Mouse (Mus musculus) kidney, adult 2 months (tissue): ENCODE measurements at regions not wholly inside any gene's neighbourhood (a gene's known extent, or its start where the extent isn't known, plus 50 kb on each side); places are given as distances from the start of the nearest gene placed in this dataset.

Experiments
- DNase-seq: peaks from one replicate; pipeline ENCODE4 v3.0.0; 2021
- H3K27ac ChIP-seq: fragments of 200-500 bp; 2 replicates; pipeline ENCODE4 v1.5.1; 2012; ENCODE audit warnings: low read depth, low read length, control low read depth, inconsistent platforms; ENCODE audit not compliant: insufficient read depth
- H3K27me3 ChIP-seq: fragments of 200-500 bp; replicated peaks from 2 replicates; pipeline ENCODE4 v1.6.1; 2012; ENCODE audit warnings: mild to moderate bottlenecking, moderate library complexity, low read length, inconsistent platforms; ENCODE audit not compliant: control insufficient read depth, insufficient read depth
- H3K36me3 ChIP-seq: fragments of 200-500 bp; 2 replicates; pipeline ENCODE4 v1.6.1; 2012; ENCODE audit warnings: mild to moderate bottlenecking, moderate library complexity, low read length, inconsistent platforms; ENCODE audit not compliant: control insufficient read depth, insufficient read depth
- H3K4me1 ChIP-seq: fragments of 200-500 bp; 2 replicates; pipeline ENCODE4 v1.6.1; 2011; ENCODE audit warnings: low read length; ENCODE audit not compliant: control insufficient read depth, insufficient read depth
- H3K4me3 ChIP-seq: fragments of 200-500 bp; 2 replicates; pipeline ENCODE4 v1.5.1; 2011; ENCODE audit warnings: mild to moderate bottlenecking, low read depth, low read length, control low read depth; ENCODE audit not compliant: insufficient read depth
- CTCF ChIP-seq: fragments of 200-500 bp; conservative IDR thresholded peaks from 2 replicates; pipeline ENCODE4 v1.5.1; 2011; ENCODE audit warnings: low read depth, mild to moderate bottlenecking, control low read depth, low read length, moderate library complexity, mixed read lengths; ENCODE audit not compliant: insufficient read depth, insufficient read length
- POLR2A ChIP-seq: fragments of 200-500 bp; IDR thresholded peaks from one replicate; pipeline ENCODE4 v1.6.1; 2011; ENCODE audit warnings: low read depth, low read length, control low read depth
- WGBS: fragments of 180-500 bp; shearing (Covaris S2); methylation state at CpG from one replicate; pipeline ENCODE4 v1.1.7; 2018; 5-methylcytosine and 5-hydroxymethylcytosine counted together

DNA sequence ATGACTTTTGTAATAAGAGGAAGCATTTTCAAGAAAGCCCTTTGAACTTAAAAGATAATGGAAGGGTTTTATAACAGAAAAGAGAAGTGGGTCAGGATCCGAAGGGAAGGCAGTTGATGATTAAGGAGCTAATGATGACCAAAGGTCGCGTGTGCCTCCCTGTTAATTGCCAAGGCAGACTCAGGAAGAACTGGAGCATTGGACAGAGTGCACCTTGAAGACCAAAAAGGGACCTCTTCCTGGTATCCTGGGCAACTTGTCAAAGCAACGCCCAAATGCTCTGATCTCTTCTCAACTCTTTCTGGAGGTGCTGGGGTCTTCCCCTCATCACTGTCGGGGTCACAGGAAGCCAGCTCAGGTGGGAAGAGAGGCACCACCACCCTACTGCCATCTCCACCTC lies 49.9 kb upstream of the Barhl2 start:
- 50% methylated on average over 5 of the region's 5 CpGs for WGBS
- Histone ChIP-seq H3K36me3 (no peaks in the 10 kb centered on the region), H3K27me3 (no peaks in the 10 kb centered on the region), H3K4me1 (no peaks in the 10 kb centered on the region), H3K4me3 (no peak overlapping the region), H3K27ac (no peak overlapping the region)
- no peak for TF ChIP-seq CTCF
- no peak for TF ChIP-seq POLR2A
- peak; percentile 79 for DNase-seq
